Mouse (Mus musculus): ENCODE results near the gene Nucb1.

DNA sequence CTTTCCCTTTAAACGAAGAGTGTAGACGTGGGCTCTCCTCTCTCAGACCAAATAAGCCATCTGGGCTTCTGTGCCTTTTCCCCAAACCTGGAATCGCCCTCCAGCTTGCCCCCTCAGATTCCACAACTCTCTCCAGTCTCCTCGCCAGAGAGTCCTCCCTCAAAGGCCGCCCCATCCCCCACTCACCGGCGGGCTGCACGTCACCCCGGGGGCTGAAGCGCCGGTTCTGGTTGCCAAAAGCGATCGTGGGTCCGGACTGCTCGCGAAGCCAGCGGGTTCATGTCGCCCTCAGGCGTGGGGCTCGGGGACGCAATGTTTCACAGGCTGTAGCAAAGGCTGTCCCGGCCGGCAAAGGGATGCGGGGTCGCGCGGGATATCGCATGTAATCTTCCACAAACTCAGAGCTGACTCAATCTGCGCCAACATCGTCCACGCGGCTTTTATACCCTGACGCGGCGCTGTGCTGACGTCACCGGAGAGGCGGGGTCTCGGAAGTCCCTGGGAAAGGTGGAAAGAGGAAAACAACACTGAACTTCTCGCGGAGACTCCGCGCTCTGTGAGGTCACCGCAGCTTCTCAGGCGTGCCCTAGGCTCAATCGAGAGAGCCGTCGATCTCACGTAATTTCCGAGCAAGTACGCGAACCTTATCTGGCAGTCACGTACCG is 15.7 kb upstream of the Nucb1 start, which contains the start of the genes Ppp1r15a and Plekha4:
- no peak for TF ChIP-seq CTCF (IDR thresholded peaks at IDR 0.05; ENCODE audit: low read depth, low read length)
- peak; percentile 84 for TF ChIP-seq POLR2A (IDR thresholded peaks at IDR 0.05; ENCODE audit: borderline replicate concordance, low read depth, low read length)

Measured in bone marrow macrophage, adult 2 months (primary cell).